8 mouse cellular contexts compared by ENCODE assay signal in genomic region chr2:77816413-77817314, GRCm38 (mm10). TPM values are rescaled to one million over a fixed set of nuclear protein-coding genes. Genes with fewer than 3 reads are reported as not detected.
DNase-seq lines count a peak whose midpoint lies in the region; ATAC-seq lines count a peak whose summit lies in the region.

No protein-coding gene starts in this region.

- peak overlapping the region; percentile 67 for H3K4me3 ChIP-seq in embryonic facial prominence, embryonic 10.5 days
- H3K4me3 ChIP-seq in heart, embryonic 12.5 days: peak overlapping the region; percentile 83

- H3K4me1 ChIP-seq in embryonic facial prominence, embryonic 10.5 days: peaks cover 16% of the 10 kb centered on the region
- H3K4me1 ChIP-seq in heart, embryonic 12.5 days (replicated peaks): peaks cover 6% of the 10 kb centered on the region; the same call in 1 of the 2 replicates

- ATAC-seq in heart, embryonic 12.5 days (ENCODE audit: insufficient number of reproducible peaks, low FRiP score): peak; percentile 82
- ATAC-seq in megakaryocyte-erythroid progenitor cell, adult 5-6 weeks (replicated peaks; ENCODE audit: low FRiP score, low TSS enrichment, poor library complexity, severe bottlenecking): no peak

- no peaks in the 10 kb centered on the region for H3K9me3 ChIP-seq in embryonic facial prominence, embryonic 10.5 days
- 0 out of 2 replicates have a peak, but pooled peaks cover 3% of the 10 kb centered on the region for H3K9me3 ChIP-seq in heart, embryonic 12.5 days (replicated peaks)

- H3K27me3 ChIP-seq in embryonic facial prominence, embryonic 10.5 days (replicated peaks; ENCODE audit: low read depth, poor library complexity, severe bottlenecking): peaks cover 68% of the 10 kb centered on the region
- H3K27me3 ChIP-seq in heart, embryonic 12.5 days (replicated peaks): peaks cover 42% of the 10 kb centered on the region

- peak; percentile 18 for DNase-seq in ovary, postnatal 10 days (ENCODE audit: low spot score)
- no peak for DNase-seq in ovary, adult 18-20 months (ENCODE audit: low spot score)
- DNase-seq in embryonic facial prominence, embryonic 10.5 days (ENCODE audit: low spot score): peak; percentile 70
- DNase-seq in kidney, postnatal 14 days: peak; percentile 36
- peak; percentile 51 for DNase-seq in mesoderm, embryonic 11.5 days (ENCODE audit: low read depth, low spot score)
- DNase-seq in right cerebral cortex, postnatal 36 days (ENCODE audit: low spot score in 2 of 2): peak; percentile 45 to 58

- H3K36me3 ChIP-seq in embryonic facial prominence, embryonic 10.5 days (replicated peaks): no peaks in the 10 kb centered on the region
- H3K36me3 ChIP-seq in heart, embryonic 12.5 days: no peaks in the 10 kb centered on the region

- peak overlapping the region; percentile 63 for H3K27ac ChIP-seq in embryonic facial prominence, embryonic 10.5 days (replicated peaks)
- H3K27ac ChIP-seq in heart, embryonic 12.5 days (ENCODE audit: poor library complexity, severe bottlenecking): no peak overlapping the region

- H3K4me2 ChIP-seq in heart, embryonic 12.5 days: peak overlapping the region; percentile 100

- peak overlapping the region; percentile 71 for H3K9ac ChIP-seq in heart, embryonic 12.5 days

- WGBS in embryonic facial prominence, embryonic 10.5 days: under 1% methylated on average over 116 of the region's 116 CpGs
- 1% methylated on average over 114 of the region's 116 CpGs for WGBS in heart, embryonic 12.5 days

RNA-seq across cellular contexts. Expression of gene Zfp385b, which starts 2.8 kb away (rescaled TPM):
- 0.85 and 0.97 TPM in 2 replicates for polyA plus RNA-seq in embryonic facial prominence, embryonic 10.5 days (2016; fragmentation: Nextera tagmentation; extraction: Ambion mirVana)
- polyA plus RNA-seq in heart, embryonic 12.5 days (2016; fragmentation: Nextera tagmentation; extraction: Ambion mirVana): 4.3 and 4.5 TPM in 2 replicates
- total RNA-seq in megakaryocyte-erythroid progenitor cell, adult 5-6 weeks (2014; fragmentation: Nextera tagmentation): 2.3 TPM in 1 of 2 replicates, not detected in the other
- not detected in 2 replicates for total RNA-seq in megakaryocyte-erythroid progenitor cell, adult 5-6 weeks (2017)
